Mouse (Mus musculus) yolk sac, embryonic 10.5 days (tissue): ENCODE data around the gene Lcn8.
"Not testable (repeated sequence)": the region's sequence is repeated elsewhere in the genome, so short reads cannot be mapped to it uniquely, and the experiment has no call there.

ENCODE experiments used
- DNase-seq: peaks from one replicate; pipeline ENCODE4 v3.0.0-alpha.2; 2017; ENCODE audit warnings: low spot score

Gene Lcn8

DNA sequence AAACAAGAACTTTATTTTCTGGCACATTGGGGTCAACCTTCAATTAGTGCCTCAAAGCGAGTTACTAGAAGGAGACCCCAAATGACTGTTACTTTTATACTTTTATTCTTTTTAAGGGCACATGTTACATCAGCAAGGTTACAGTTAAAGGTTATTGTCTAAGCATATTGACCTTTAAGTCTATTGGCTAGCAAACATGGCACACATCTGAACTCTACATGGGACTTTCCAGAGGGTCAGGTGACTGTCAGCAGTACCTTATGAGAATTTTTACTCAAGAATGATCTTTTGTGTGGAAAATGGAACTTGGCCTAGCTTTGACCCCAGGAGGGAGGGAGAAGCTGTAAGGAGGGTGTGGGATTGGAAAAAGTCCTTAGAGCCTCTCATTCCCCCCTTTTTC, 13.6 kb downstream of the Lcn8 start:
- DNase-seq = no peak

DNA sequence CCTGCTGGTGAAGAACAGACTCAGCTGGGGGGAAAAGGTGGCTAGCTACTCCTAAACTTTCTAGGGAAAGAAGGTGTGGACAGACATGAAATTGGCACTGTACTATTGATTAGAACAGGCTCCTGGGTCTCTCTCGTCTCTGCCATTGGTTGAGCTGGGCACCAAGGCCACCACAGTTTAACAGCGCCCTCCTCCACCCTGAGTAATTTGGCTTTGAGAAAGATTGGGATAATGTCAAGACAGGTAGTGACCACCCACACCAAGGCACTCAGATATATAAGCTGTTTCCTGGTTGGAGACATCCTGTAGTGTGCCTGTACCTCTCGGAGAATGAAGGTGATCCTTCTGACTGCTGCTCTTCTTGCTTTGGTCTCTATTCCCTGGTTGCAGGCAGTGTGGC, 23.6 kb downstream of the Lcn8 start, which contains the start of gene Lcn6:
Gene Lcn6 (plus strand): TSS at position 301 of the 400 bp plus-strand sequence.
- no peak for DNase-seq

DNA sequence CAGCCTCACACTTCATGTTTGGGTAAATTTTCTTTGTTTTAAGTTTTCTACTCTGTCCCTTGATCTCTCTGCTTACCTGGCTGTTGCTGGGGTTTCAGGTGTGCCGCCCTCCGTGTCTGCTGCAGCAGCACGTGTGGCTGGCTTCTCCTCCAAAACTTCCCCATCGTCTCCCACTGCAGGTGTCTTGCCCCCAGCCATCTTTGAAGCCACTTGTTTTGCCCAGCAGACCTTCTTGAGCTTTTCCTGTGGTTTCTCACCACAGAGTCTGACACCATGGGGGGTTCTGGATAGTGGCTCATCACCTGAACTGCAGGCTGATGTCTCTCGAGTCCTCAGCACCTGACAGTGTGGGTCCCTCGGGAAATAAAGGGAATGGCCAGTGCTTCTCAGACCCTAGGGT, 26.6 kb downstream of the Lcn8 start:
- DNase-seq = no peak

DNA sequence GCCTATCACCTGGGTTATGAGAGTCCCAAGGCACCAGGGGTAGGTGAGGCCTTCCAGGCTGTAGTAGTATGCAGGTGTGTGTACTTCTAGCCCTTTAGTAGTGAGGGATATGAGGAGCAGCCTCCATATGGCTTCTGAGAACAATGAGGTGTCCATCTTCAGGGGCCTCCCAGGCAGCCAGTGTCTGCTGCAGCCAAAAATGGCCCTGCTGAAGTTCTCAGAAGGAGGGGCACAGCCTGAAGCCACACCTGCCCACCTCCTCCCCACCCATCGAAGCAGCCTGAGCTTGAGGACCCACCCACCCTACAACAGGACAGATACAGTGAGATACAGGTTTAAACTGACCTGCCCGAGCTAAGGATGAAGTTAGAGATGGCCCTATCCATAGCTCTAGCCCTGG, 29.5 kb downstream of the Lcn8 start, which contains the start of gene Lcn10:
Gene Lcn10 (plus strand): TSS at position 301 of the 400 bp plus-strand sequence.
- DNase-seq = no peak

DNA sequence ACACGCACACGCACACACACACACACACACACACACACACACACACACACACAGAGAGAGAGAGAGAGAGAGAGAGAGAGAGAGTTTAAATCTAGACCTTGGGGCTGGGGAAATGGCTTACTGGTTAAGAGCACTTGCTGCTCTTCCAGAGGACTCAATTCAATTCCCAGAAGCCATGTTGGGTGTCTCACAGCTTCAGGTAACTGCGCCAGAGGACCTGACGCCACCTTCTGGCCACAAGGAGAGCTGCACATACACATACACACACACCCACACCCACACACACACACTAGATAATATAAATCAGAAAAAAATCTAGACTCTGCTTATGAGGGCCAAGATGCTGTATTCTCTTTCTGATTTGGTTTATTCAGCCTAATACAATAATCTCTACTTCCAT, 34.0 kb downstream of the Lcn8 start:
- DNase-seq = no peak

DNA sequence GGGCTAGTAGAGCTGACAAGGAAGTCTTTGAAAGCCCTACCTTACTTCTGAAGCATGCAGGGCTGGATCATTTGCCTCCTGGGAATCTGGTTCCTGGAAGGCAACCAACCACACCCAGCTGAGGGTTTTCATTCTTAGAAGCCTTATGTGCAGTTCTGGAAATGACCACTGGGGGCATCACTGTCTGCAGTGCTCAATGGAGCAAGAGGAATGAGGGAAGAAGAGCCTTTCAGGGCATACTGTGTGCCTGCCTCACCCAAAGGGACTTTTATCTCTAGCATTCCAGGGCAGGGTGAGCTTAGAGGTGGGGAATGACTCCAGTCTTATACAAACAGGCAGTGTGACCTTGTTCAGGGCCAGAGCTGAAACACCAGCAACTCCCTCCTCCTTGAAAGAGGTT, 41.7 kb downstream of the Lcn8 start:
- no peak for DNase-seq

DNA sequence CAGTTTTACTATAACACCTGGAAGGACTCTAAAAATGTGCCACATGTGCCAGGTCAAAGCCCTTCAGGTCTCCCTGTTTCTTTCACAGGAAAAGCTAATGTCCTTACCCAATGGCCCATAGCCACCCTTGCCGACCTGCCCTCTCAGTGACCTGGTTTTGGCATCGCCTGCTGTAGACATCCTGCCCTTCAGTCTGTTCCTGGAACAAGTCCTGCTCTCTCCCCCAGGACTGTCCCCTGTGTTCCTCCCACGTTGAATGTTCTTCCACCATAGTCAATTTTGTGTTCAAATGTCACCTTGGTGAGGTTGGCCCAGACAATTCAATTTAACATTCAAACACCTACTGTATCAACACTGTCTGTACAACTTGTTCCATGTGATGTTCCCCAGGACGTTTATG, 44.0 kb downstream of the Lcn8 start:
- no peak for DNase-seq

DNA sequence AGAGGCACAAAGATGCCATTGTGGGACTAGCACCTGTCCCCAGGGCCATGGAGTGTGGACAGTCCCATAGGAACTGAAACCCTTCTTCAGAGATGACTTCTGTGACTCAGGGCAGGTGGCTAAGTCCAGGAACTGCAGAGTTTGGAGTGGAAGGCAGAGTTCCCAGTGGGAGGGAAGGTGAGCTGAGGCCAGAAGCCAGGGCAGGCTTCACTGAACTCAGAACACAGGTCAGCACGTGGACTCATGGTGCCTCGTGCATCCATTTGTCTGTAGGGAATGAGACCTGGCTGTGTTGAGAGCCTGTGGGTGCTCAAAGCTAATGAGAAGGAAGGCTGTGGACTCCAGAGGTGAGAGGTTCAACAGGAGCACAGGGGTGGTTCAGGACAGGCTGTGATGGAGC, 45.8 kb downstream of the Lcn8 start:
- DNase-seq = no peak

DNA sequence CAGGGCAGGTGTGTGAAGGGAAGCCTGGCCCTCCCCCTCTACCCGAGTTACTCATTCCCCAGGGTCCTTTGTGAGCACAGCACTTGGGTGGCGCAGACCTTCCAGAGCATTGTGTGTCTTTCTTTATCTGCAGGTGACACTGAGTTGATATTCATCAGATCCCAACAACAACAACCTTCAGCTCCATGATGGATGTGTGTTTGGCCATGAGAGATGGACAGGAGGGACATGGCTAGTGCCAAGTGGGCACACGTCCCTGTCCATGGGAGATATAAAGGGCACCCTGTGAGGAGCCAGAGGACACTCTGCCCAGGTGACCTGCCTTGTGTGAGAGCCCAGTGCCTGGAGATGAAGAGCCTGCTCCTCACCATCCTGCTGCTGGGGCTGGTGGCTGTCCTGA, 46.8 kb downstream of the Lcn8 start, which contains the start of gene Obp2a:
Gene Obp2a (plus strand): TSS at position 301 of the 400 bp plus-strand sequence.
- DNase-seq = not testable (repeated sequence)

DNA sequence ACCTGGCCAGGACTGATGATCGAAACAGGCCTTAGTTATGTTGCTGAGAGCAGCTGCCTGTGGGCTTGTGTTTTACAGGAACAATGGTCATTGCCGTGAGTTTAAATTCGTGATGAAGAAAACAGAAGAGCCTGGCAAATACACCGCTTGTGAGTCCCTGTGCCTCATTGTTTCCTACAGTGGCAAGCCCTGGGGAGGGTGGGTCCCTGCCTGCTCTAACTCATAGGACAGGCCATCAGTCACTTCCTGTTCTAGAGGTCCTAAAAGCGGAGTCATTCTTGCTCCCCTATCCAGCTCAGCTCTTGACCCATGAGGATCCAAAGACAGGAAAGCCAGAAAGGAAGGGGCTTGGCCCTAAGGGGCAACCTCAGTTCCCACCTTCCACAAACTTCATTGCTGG, 48.1 kb downstream of the Lcn8 start:
- DNase-seq = no peak

DNA sequence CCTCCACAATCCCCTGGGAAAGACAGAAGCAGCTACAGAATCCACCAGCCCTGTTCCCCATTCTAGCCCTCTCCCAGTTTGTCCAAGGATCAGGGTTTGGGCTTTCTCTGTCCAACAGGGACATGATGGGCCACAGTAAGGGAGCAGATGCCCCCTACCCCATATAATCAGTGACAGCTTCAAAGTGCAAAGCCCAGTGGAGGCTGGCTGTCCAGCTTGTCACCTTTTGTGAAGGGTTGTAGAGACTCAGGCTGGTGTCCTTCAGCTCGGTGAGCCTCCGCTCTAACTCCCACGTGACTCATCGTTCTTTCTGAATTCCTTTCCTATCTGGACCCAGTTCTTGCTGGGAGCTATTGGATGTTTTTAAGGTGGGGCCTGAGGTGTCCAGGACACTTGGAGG, 50.8 kb downstream of the Lcn8 start:
- DNase-seq = no peak
